Mouse (Mus musculus) neural tube, embryonic 10.5 days (tissue): Measurements from ENCODE around the gene Bcar3.

Source experiments
- DNase-seq: peaks from one replicate; pipeline ENCODE4 v3.0.0-alpha.2; 2017; ENCODE audit warnings: low spot score; ENCODE audit errors: extremely low spot score

The Bcar3 gene

GRCm38 (mm10) chr3:122551174-122551573 lies 257.2 kb downstream of the Bcar3 start:
- no peak for DNase-seq

GRCm38 (mm10) chr3:122557766-122558165 lies 263.8 kb downstream of the Bcar3 start:
- no peak for DNase-seq

- no peak for DNase-seq
These were observed 271.3 kb downstream of the Bcar3 start for GRCm38 (mm10) chr3:122565285-122565684.

- no peak for DNase-seq
These were observed 272.2 kb downstream of the Bcar3 start for GRCm38 (mm10) chr3:122566112-122566511.

- DNase-seq = no peak
These were observed 272.6 kb downstream of the Bcar3 start for GRCm38 (mm10) chr3:122566549-122566948.

- DNase-seq = no peak
These were observed 279.7 kb downstream of the Bcar3 start for GRCm38 (mm10) chr3:122573426-122574286.

- no peak for DNase-seq
These were observed 281.0 kb downstream of the Bcar3 start for GRCm38 (mm10) chr3:122574921-122575320.

- no peak for DNase-seq
These were observed 283.4 kb downstream of the Bcar3 start for GRCm38 (mm10) chr3:122577360-122577759.
